Mouse (Mus musculus) brain, embryonic 14.5 days (tissue): ENCODE data around the gene Napsa.

Source experiments
- CTCF ChIP-seq: fragments of 200-500 bp; IDR thresholded peaks from 2 replicates; pipeline ENCODE4 v1.5.1; 2012; ENCODE audit warnings: inconsistent platforms, mild to moderate bottlenecking, moderate library complexity, borderline replicate concordance; ENCODE audit not compliant: insufficient read depth, insufficient read length; ENCODE audit errors: extremely low read depth
- POLR2A ChIP-seq: fragments of 200-500 bp; IDR thresholded peaks from 2 replicates; pipeline ENCODE4 v1.6.1; 2012; ENCODE audit warnings: mild to moderate bottlenecking, inconsistent platforms, borderline replicate concordance; ENCODE audit not compliant: poor library complexity, insufficient read depth, insufficient read length, severe bottlenecking; ENCODE audit errors: extremely low read depth

DNA sequence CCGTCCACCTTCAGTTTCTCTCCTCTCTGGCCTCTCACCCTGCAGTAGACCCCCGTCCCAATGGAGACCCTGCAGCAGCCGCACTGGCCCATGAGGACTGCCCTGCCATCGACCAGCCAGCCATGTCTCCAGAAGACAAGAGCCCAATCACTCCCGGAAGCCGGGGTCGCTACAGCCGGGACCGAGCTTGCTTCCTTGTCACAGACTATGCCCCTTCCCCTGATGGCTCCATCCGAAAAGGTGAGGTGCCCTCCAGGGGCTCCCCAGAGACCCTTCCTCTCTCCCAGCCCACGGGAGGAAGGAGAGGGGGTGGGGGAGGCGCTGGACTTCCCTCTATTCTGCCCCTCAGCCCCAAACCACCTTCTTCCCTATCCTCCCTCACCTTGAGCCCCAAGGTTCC lies 26.2 kb downstream of the Napsa start:
- no peak for TF ChIP-seq CTCF
- TF ChIP-seq POLR2A = no peak
